Mouse (Mus musculus): Measurements from ENCODE around the gene Gm2564.
"Not testable (repeated sequence)": the region's sequence is repeated elsewhere in the genome, so short reads cannot be mapped to it uniquely, and the experiment has no call there.

Gene Gm2564

DNA sequence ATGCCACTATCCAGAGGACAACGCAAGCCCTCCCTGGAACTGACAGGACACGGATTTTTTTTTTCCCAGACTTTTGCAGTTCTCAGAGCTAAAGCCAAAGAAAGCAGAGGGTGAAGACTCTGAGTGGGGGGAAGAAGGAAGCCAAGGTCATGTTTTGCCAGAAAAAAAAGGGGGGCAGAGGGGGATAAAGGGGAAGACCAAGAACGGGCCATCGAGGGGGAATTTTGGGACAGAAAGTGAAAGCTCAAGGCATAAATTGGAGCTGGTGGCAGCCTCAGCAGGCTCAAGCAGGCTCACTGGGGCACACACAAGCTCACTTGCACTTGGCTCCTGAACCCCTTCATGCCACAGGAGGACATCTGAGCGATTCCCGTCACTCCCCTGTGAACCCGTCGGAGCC, at the start of gene Gm2564:
Gene Gm2564 (plus strand): TSS at position 301 of the 400 bp plus-strand sequence.
- not testable (repeated sequence) for DNase-seq (ENCODE audit: low read depth)

DNA sequence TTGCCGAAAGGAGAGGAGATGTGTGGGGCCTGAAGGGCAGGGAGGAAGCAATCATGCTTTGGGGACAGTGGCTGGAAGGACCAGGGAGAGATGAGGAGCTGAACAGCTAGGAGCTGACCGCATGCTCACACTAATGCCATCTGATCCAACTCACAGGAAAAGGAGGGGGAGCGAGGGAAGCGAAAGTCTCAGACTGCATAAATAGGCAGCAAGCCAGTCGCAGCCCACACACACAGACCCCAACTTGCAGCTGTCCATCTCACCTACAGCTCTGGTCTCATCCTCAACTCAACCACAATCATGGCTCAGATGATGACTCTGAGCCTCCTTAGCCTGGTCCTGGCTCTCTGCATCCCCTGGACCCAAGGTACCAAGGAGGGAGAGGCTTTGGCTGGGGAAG, 17.6 kb upstream of the Gm2564 start, which contains the start of gene Gm10591:
Gene Gm10591 (plus strand): TSS at position 301 of the 400 bp plus-strand sequence.
- DNase-seq (ENCODE audit: low read depth) = not testable (repeated sequence)

DNA sequence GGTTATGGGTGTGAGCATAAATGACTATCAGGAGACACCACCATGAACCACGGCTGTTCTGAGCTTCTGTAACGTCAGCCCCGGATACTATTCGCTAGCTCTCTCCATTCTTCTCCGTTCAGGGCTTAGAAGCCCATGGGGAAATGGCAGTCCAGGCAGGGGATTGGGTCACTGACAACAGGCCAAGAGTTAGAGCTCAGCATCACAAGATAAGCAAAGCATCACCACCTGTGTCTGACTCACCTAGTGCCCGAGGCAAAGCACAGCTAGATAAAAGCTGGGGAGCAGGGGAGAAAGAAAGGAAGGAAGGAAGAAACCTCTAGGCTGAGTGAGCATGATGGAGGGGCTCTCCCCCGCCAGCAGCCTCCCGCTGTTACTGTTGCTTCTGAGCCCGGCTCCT, 25.4 kb downstream of the Gm2564 start, which contains the start of gene Ccl27b:
Gene Ccl27b (plus strand): TSS at position 301 of the 400 bp plus-strand sequence.
- DNase-seq (ENCODE audit: low read depth) = not testable (repeated sequence)

DNA sequence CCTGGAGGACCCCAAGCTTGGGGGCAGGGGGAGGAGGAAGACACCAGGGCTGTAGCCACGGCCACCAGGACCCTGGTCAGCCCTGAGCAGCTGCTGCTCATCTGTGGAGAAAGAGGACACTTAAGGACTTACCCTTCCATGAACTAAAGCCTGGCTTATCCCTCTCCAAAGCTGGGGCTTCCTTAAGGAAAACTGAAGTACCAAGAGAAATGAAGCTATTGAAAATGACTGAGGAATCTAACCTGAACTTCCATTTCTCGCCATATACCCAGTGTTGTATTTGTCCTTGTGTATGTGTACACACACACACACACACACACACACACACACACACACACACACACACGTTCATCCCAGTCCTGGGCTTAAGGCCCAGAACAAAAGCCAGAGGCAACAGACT, 32.3 kb downstream of the Gm2564 start, which contains the start of gene Il11ra2:
Gene Il11ra2 (minus strand): TSS at position 101 of the 400 bp plus-strand sequence.
- DNase-seq (ENCODE audit: low read depth) = not testable (repeated sequence)

DNA sequence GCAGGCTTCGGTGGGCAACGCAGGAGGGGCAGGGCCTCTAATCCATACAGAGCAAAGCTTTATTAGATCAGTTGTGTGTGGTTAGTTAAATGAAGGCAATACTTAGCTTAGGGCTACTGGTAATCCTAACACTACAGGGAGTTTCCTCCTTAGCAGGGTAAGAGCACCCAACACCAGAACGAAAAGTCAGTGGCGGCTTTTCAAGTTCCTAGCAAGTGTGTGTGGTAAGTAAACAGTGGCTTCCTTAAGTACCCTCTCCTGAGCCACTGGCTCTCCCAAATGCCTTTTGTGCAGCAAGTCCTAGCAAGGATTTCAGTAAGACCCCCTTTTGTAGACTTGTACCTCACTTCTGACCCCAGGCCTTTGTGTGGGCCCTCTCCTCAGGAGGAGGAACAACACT, 45.9 kb downstream of the Gm2564 start:
- DNase-seq (ENCODE audit: low read depth) = not testable (repeated sequence)

DNA sequence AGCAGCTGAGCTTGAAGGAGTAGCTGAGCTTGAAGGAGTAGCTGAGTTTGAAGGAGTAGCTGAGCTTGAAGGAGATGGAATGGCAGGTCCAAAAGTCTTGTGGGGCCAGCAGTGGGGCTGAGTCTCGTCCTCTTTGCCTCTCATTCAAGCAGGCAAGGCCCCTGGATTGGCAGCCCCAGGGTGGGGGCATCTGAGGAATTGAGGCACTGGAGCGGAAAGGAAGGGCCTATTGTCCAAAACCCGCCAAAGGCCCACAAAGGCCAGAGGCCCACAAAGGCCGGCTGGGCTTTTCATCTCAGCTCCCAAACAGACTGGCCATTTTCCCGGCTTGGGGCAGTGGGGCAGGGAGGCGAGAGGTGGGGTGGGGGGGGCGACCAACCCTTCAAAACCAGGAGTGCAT, 49.8 kb downstream of the Gm2564 start:
- DNase-seq (ENCODE audit: low read depth) = not testable (repeated sequence)

DNA sequence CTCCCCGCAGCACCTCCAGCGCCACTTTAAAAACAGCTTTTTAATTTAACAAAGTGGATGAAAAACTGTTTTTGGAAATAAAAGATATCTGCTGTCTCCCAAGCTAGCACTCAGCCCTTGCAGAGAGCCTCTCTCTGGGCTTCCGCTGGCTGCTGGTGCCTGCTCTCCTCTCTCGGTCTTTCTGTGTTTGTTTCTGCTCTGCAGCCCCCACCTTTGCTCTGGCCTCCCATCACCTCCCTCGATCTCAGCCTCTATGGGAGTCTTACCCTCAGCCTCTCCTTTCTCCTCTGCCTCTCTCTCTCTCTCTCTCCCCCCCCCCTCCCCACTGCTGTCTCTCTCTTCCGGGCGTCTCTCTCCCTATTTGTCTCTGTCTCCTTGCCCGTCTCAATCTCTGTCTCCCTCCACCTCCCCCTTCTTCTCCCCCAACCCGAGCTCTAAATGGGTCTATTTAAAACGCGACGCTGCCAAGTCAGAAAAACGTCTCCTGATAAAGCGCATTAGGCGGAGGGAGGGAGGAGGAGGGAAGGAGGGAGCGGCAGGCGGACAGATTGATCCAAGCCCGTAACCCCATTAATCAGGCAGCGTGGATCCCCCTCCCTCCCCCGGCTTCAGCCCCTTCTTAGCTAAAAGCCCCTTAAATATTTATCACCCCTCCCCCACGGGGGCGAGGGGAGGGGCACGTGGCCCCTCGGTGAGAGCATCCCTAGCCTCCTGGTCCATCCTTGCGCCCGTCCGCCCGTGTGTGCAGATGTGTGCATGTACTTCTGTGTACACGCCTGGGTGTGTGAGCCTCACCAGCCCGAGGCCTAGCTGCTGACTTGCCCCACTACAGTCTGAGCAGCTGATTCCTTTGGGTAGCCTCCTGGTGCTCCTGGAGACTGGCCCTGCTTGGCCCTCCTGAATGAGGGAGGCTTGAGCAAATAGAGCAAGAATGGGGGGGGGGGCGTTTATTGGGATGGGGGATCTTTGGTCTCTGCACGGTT, 51.1 kb downstream of the Gm2564 start:
- DNase-seq (ENCODE audit: low read depth) = not testable (repeated sequence)
